Mouse (Mus musculus): ENCODE results near the gene Ccser1. TPM values are rescaled to one million over a fixed set of nuclear protein-coding genes. Genes with fewer than 3 reads are reported as not detected.

The Ccser1 gene
- total RNA-seq, 2 experiments from 2014 or later = 30.1 to 33.7 TPM

DNA sequence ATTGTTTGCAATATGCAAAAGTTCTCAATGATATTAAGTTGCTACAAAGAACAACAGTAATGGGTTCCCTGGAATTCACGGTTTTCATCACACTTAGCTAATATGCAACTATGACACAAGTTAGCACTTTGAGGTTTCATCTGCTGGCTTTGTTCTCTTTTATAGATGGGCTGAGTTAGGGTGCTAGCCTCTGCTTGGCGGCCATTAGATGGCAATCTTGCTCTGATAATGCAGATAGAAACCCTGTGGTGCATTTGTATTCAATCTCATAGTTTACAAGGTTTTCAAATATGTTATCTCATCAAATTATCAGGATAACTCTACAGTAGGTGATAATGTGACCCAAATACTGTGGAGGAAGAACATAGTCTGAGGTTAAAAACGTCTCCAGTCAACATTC is 202.4 kb downstream of the Ccser1 start:
- peak; percentile 12 to 20 for DNase-seq (ENCODE audit: low spot score in 2 of 2)
- intact Hi-C loops (cut with DNase I) = no loop called here

DNA sequence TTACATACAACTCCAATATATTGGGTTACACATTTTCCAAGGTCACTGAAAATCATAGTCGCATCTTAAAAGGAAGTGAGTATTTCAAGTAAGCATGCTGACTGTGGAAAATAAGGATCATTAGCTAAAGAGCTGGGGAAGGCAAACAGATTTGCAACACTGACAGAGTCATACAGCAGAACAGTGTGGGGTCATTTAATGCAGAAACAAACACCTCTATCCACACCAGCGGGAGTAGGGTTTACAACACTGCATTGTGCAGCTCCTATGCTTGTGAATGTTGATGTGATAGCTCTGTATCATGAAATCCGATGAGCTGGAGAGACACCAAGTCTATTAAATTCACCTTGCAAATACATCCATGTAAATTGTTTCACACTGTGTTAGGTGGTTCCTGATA is 202.9 kb downstream of the Ccser1 start:
- DNase-seq (ENCODE audit: low spot score in 2 of 2) = no peak
- intact Hi-C loops (cut with DNase I) = no loop called here

DNA sequence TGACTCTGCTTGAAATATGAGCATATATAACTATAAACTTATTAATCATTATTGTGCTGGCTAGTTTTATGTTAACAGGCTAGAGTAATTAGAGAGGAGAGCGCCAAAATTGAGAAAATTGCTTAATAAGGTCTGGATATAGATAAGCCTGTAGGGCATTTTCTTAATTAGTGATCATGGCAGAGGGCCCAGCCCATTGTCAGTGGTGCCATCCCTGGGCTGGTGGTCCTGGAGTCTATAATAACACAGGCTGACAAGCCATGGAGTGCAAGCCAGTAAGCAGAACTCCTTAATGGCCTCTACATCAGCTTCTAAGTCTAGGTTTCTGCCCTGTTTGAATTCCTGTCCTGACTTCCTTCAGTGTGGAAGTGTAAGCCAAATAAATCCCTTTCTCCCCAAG is 206.9 kb downstream of the Ccser1 start:
- no peak for DNase-seq (ENCODE audit: low spot score in 2 of 2)
- intact Hi-C loops (cut with DNase I) = no loop called here

GRCm38 (mm10) chr6:61427490-61427889 is 247.4 kb downstream of the Ccser1 start:
- intact Hi-C loops (cut with DNase I) = no loop called here
- DNase-seq (ENCODE audit: low spot score in 2 of 2) = no peak

DNA sequence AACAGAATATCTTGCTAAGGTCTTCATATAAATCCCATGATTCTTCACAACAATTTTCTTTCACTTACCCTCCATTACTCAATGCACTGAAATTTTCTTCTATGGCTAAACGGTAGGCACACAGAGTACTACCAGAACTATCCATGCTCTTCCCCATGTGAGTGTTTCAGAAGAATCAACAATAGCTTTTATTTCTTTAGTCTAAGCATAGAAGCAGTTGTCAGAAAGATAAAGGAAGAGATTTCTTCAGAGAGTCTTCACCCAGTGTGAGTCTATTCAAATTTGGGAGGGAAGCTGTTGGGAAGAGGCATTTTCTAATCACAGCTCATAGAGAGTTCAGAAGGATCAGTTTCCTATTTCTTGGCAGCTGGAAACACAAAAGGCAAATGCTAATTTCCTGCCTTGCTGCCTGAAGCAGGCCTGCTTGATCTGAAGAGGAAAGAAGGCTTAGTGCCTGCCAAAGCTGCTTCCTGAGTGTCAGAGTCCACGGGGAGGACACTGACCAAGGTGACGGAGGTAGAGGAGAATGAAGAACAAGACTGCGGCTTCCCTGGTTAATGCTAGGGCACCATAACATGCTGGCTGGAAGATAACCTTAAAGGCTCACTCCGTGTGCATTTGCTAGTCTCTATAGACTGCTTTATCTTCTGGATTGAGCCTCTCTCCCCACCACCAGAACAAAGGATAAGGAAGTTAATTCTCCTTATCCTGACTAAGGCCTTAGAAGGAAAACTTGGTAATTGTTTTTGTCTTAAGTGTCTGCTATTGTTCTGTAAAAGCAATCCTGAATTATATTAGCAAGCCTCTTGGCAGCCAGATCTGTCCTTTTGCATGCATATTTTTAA is 251.0 kb downstream of the Ccser1 start:
- no peak for DNase-seq (ENCODE audit: low spot score in 2 of 2)
- intact Hi-C loops (cut with DNase I) = no loop called here

GRCm38 (mm10) chr6:61431726-61431984 is 251.5 kb downstream of the Ccser1 start:
- intact Hi-C loops (cut with DNase I) = no loop called here
- no peak for DNase-seq (ENCODE audit: low spot score in 2 of 2)

DNA sequence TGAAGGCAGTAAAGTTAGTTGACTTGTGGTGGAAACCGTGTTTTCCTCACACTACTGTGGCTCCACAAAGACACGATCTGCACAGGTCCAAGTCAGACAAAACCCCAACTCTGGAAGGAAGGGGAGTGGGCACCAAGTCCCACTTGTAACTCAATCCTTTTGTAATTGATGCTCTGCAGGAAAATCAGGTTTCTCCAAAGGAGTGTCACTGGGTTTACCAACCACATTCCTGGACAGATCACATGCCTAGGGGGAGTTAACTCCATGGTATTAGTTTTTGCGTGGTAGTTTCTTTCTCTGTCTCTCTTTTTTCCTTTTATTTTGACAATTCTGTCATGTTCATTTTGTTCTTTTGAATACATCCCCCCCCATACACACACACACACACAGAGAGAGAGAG is 252.0 kb downstream of the Ccser1 start:
- DNase-seq (ENCODE audit: low spot score in 2 of 2) = no peak
- intact Hi-C loops (cut with DNase I) = no loop called here

DNA sequence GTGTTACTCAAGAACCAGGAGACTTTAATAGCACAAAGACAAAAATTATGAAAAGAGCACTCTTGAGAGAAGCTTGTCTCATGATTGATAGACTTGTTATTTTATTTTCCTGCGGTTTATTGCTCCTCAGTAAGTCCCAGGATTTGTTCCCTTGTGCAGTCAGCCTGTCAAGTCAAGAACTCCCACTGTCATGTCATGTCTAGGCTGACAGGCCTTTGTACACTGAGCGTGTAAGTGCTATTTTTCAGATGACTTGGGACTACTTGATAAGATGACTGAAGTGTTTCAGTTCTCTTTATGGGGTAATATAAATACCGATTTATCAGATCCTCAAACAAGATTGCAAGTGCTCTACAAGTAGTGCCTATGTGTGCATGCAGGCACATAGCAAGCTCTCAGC is 252.6 kb downstream of the Ccser1 start:
- no peak for DNase-seq (ENCODE audit: low spot score in 2 of 2)

DNA sequence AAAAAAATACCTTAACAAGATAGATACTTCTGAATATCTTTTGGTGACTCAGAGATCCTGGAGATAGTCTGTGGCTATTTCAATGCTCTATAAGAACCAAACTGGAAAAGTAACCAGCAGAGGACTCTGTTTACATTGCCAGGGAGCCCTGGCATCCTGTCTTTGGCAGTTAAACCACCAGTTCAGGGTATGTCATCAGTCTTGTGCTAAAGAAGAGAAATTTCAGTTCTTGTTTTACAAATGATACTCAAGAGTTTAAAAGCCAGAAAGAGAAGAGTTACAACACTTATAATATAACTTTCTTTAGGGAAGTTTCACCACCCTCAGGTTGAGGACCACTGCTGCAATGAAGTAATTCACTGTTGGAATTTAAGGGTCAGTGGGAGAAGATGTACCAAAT is 258.0 kb downstream of the Ccser1 start:
- DNase-seq (ENCODE audit: low spot score in 2 of 2) = no peak
- intact Hi-C loops (cut with DNase I) = no loop called here

More for the DNA sequence above, 252.6 kb downstream of the Ccser1 start:
- intact Hi-C loops (cut with DNase I) = no loop called here

DNA sequence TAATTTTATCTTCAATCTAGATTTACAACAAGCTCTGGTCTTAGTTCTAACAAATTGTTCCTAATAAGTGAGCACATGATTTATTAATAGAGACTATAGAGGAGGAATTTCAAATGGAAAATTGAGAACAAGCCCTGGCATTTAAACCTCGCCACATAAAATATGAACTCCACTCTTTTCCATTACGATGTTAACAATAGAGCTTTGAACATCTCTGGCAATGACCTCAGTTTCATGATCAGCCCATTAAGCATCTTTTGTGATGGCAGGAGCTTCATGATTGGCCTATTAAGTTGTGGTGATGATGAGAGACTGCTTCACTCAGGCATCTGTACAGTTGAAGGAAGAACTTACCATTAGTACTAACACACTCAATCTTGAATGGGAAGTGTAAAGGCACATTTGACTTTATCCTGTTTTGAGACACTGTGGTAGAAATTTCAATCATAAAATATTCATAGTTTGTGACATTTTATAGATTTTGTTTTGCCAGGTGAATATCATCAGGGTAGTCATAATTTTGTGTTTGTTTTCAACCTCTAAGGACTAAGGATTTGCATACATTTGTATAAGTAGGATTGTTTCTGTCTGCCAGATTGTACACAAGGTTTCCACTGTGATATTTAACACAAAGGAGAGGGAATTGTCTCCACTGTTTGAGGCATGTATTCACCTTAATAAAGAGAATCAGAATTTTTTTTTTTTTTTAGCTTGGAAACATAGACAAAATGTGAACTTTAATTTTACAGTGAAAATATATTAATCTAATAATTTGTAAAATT is 291.4 kb downstream of the Ccser1 start:
- no peak for DNase-seq (ENCODE audit: low spot score in 2 of 2)
- intact Hi-C loops (cut with DNase I) = no loop called here

DNA sequence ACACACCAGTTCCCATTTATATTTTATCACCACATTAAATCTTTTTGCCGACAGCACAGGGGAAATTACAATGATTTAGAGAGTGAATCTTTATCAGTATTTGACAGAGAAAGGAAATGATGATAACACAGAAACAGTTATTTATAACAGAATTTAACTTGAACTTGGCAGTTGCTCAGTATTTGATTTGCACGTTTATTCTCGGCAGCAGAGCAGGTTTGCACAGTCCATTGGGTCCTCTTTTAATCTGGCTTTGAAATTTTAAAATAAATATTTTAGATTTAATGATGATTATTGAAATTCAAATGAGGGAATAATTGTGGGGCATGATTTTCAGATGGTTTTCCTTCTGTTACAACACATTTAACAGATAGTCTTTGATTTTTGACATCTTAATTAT is 305.2 kb downstream of the Ccser1 start:
- DNase-seq (ENCODE audit: low spot score in 2 of 2) = no peak
- intact Hi-C loops (cut with DNase I) = no loop called here

- intact Hi-C loops (cut with DNase I) = no loop called here
- DNase-seq (ENCODE audit: low spot score in 2 of 2) = no peak
These were observed 312.1 kb downstream of the Ccser1 start for GRCm38 (mm10) chr6:61491979-61492821.

DNA sequence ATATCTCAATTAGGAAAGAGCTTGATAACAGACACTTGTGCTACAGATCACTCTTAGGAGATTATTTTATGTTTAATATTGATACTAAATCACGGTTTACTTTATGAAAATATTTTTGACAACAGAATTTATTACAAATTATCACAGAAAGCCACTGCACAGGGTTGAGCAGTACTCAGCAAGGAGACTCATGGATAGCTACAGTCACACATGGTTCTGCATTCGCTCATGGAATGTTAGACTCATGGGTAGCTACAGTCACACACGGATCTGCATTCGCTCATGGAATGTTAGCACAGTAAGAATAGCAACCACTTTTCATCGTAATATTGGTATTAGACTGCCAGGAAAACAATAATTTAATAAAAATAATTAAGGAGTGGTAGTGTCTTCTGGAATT is 313.3 kb downstream of the Ccser1 start:
- intact Hi-C loops (cut with DNase I) = no loop called here

DNA sequence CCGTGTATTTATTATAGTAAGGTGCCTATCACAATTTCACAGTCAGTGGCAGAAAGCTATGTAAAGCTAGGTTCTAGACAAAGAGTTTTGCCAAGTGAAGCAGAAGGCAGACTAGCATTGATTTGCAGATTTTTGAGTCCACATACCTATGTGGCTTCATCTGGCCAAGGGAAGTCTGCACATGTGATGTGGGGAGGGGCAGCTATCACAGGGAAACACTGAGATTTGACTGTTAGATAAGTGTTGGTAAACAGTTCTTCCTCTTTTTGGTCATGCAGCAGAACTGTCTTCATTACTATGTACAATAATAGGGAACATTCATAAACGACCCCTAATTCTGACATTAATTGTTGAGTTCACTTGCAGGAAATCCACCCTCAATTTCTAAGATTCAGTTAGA is 335.2 kb downstream of the Ccser1 start:
- DNase-seq (ENCODE audit: low spot score in 2 of 2) = no peak
- intact Hi-C loops (cut with DNase I) = no loop called here

More for the DNA sequence above, 313.3 kb downstream of the Ccser1 start:
- no peak for DNase-seq (ENCODE audit: low spot score in 2 of 2)

DNA sequence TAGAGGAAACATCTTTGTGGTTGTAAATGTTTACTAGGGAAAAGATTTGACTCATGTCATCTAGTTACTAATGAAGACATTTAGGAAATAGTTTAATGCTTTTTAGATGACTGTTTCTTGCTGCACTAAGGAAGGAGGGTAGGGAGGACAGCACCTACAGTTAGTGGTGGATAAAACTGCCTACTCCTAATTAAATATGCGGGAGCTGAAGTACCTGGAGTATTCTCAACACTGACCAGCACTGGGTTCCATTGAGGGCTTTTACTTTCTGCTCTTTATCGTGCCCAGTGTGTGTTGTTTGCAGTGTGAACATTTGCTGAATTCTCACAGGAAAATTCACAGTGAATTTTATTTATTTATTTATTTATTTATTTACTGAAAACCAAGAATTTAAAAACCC is 341.5 kb downstream of the Ccser1 start:
- intact Hi-C loops (cut with DNase I) = no loop called here
- no peak for DNase-seq (ENCODE audit: low spot score in 2 of 2)

GRCm38 (mm10) chr6:61522108-61522507 is 342.0 kb downstream of the Ccser1 start:
- DNase-seq (ENCODE audit: low spot score in 2 of 2) = no peak

DNA sequence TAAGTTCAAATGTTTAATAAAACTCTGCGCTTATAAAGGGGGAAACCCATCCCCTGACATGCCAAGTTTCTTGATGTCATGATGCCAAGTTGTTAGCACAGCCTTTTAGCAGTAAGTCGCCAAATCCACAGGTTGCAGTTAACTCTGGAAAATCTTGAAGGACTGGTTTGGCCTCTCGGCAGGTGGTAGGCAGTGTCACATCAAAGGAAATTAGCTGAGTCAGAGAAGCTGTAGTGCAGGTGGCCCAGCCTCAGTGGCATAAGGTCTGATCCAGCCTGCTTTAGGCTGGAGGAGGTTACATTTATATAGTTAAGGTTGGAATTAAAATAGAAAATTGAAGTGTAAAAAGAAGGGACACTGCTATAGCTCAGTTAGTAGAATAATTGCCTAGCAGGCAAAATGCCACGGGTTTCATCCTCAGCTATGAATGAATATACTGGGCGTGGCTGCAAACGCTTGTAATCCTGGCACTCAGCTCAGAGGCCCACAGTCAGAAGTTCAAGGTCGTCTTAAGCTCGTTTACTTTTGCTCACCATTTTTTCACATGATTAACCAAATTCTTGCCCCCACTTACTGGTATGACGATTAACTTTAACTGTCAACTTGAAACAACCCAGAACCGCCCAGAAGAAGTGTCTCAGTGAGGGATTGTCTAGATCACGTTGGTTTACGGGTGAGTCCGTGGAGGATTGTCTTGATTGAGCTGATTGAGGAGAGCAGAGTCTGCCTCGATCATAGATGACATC is 343.8 kb downstream of the Ccser1 start:
- no peak for DNase-seq (ENCODE audit: low spot score in 2 of 2)
- intact Hi-C loops (cut with DNase I) = no loop called here

More at GRCm38 (mm10) chr6:61522108-61522507, 342.0 kb downstream of the Ccser1 start:
- intact Hi-C loops (cut with DNase I) = no loop called here

- peak in 1 of 2 experiments; percentile 50 for DNase-seq (ENCODE audit: low spot score in 2 of 2)
- intact Hi-C loops (cut with DNase I) = no loop called here
These were observed 360.6 kb downstream of the Ccser1 start for GRCm38 (mm10) chr6:61540732-61541131.

- intact Hi-C loops (cut with DNase I) = no loop called here
- no peak for DNase-seq (ENCODE audit: low spot score in 2 of 2)
These were observed 363.4 kb downstream of the Ccser1 start for GRCm38 (mm10) chr6:61543459-61544044.
